Mouse (Mus musculus) urinary bladder, adult 2 months (tissue): ENCODE results near the gene Mfap1b. TPM values are rescaled to one million over a fixed set of nuclear protein-coding genes. Genes with fewer than 3 reads are reported as not detected.
"Not testable (repeated sequence)": the region's sequence is repeated elsewhere in the genome, so short reads cannot be mapped to it uniquely, and the experiment has no call there.

Source experiments
- DNase-seq: peaks from one replicate; pipeline ENCODE4 v3.0.0; 2022; ENCODE audit warnings: low spot score
- polyA plus RNA-seq: library from polyadenylated mRNA; depleted of rRNA; stranded (reverse); fragments of >200 nt; gene quantifications from 2 replicates; pipeline ENCODE4 v1.2.3, GENCODE M21; 2012; rRNA removed

Gene Mfap1b
- 23.0 and 28.6 TPM in 2 replicates for polyA plus RNA-seq

GRCm38 (mm10) chr2:121473301-121474179 lies at the start of gene Mfap1b:
Mfap1b (minus strand) TSS chr2:121474067.
- DNase-seq: peak; percentile 51

- not testable (repeated sequence) for DNase-seq
Measured at GRCm38 (mm10) chr2:121522830-121523229, 49.0 kb upstream of the Mfap1b start.

- no peak for DNase-seq
Measured at GRCm38 (mm10) chr2:121522006-121522405, 48.1 kb upstream of the Mfap1b start.

GRCm38 (mm10) chr2:121518711-121519110 lies 44.8 kb upstream of the Mfap1b start:
- not testable (repeated sequence) for DNase-seq

- DNase-seq: no peak
Measured at GRCm38 (mm10) chr2:121518106-121518505, 44.2 kb upstream of the Mfap1b start.

- no peak for DNase-seq
Measured at GRCm38 (mm10) chr2:121514211-121514610, 40.3 kb upstream of the Mfap1b start.

- DNase-seq: not testable (repeated sequence)
Measured at GRCm38 (mm10) chr2:121512991-121513765, 39.3 kb upstream of the Mfap1b start.

GRCm38 (mm10) chr2:121511401-121511800 lies 37.5 kb upstream of the Mfap1b start:
- no peak for DNase-seq

- DNase-seq: peak; percentile 54
Measured at GRCm38 (mm10) chr2:121509584-121509983, 35.7 kb upstream of the Mfap1b start.

GRCm38 (mm10) chr2:121507951-121508330 lies 34.1 kb upstream of the Mfap1b start:
- DNase-seq: no peak

- no peak for DNase-seq
Measured at GRCm38 (mm10) chr2:121507173-121507950, 33.5 kb upstream of the Mfap1b start.

- peak; percentile 65 for DNase-seq
Measured at GRCm38 (mm10) chr2:121505942-121506882, 32.3 kb upstream of the Mfap1b start, which contains the start of the genes Mfap1a and Wdr76. Mfap1a (minus strand) TSS chr2:121506665. Wdr76 (plus strand) TSS chr2:121506723.

- DNase-seq: not testable (repeated sequence)
Measured at GRCm38 (mm10) chr2:121501550-121501949, 27.7 kb upstream of the Mfap1b start.

GRCm38 (mm10) chr2:121484403-121484802 lies 10.5 kb upstream of the Mfap1b start:
- not testable (repeated sequence) for DNase-seq

- no peak for DNase-seq
Measured at GRCm38 (mm10) chr2:121483576-121483975, 9.7 kb upstream of the Mfap1b start.

- not testable (repeated sequence) for DNase-seq
Measured at GRCm38 (mm10) chr2:121480916-121481315, 7.0 kb upstream of the Mfap1b start.

GRCm38 (mm10) chr2:121480498-121480897 lies 6.6 kb upstream of the Mfap1b start:
- DNase-seq: no peak

- DNase-seq: no peak
Measured at GRCm38 (mm10) chr2:121477491-121478266, 3.8 kb upstream of the Mfap1b start.

- not testable (repeated sequence) for DNase-seq
Measured at GRCm38 (mm10) chr2:121475306-121475705, 1.4 kb upstream of the Mfap1b start.

- no peak for DNase-seq
Measured at GRCm38 (mm10) chr2:121474180-121474535, 291 bp upstream of the Mfap1b start.
